Mouse (Mus musculus) cerebellum, adult 18-20 months (tissue): ENCODE data around the gene Rpp40.

Experiments used
- DNase-seq, 2 experiments: peaks; one replicate each; pipeline ENCODE4 v3.0.0; 2021

Rpp40 gene

DNA sequence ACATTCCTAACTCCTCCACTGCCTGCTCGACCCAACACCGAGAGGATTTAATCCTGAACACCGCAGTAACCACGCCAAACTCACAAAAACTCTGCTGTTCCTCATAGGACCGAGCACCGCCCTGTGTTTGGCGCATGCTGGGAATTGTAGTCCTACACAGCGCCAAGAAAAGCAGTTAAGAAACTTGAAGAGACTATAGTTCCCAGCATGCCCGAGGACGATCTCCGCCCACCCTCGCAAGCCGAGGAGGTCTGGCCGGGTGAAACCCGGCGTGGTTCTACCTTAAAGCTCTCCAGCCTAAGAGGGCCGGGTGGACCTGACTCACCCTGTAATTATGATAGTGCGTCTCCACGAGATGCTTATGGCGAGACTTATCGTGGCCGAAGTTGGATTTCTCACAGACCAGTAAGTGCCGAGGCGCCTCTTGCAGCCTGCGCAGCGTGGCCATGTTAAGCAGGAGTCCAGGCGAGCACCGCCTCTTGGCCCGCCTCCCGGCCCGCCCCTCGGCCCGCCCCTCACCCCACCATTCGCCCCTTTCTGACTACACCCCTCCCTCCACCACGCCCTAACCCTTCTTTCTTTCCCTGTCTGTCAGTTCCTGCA is at the start of gene Rpp40:
Gene Rpp40, minus strand, starts transcription at position 481 of the 603 bp plus-strand sequence.
- DNase-seq: peak; percentile 85 to 94

DNA sequence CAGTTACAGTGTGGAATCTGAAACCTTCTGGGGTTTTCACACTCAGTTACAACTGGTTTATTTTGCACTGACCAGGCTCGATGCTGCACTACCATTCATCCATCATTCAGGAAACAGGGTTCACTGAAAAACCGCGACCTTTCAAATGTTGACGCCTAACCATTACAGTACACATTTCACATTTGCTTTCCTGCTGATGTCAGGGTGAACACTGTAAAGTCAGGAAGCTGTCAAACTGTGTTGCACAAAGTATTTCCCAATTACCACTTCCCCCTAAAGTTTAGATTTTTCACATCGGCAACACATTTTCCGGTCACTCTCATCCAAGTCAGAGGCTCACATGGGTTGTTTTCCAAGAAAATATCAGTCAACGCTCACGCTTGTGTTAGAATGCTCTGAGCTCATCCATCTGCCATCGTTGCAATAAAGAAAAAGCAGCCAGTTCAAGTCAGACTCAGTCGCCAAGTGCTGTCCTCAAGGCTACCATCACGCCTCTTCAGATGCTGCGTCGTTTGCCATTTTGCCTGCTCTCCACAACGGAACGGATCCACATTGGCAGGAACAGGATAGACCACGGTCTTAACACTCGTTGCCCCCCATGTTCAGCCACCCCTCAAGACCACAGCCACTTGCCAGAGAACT is 43.8 kb upstream of the Rpp40 start:
- DNase-seq: no peak

DNA sequence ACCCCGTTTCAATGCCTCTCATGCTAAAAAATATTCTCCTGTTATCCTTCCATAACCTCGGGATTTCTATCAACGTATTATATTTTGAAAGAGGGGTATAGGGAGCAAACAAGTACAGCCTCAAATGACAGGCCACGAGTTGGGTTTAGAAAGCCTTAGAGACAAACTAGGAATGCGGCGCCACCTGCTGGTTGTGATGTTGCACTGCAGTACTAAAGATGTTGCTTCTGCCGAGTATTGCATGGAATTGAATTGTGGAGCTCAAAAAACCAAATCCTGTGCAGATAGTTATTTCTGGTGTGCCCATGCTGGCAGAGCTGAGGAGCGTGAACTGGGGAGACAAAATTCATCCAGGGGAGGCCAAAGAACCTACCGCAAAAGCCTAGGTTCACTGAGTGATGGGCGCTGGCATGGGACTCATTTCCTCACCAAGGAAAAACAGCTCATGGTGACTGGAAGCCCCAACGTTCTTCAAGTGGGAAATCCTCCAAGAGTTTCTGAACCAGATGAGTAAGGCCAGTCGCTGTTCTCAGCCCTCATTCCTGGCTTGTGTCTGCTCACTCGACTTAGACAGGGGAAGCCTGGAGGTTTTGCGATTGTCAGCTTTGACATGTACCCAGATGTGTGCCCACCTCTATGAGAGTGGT is 41.3 kb upstream of the Rpp40 start:
- peak; percentile 71 to 82 for DNase-seq

DNA sequence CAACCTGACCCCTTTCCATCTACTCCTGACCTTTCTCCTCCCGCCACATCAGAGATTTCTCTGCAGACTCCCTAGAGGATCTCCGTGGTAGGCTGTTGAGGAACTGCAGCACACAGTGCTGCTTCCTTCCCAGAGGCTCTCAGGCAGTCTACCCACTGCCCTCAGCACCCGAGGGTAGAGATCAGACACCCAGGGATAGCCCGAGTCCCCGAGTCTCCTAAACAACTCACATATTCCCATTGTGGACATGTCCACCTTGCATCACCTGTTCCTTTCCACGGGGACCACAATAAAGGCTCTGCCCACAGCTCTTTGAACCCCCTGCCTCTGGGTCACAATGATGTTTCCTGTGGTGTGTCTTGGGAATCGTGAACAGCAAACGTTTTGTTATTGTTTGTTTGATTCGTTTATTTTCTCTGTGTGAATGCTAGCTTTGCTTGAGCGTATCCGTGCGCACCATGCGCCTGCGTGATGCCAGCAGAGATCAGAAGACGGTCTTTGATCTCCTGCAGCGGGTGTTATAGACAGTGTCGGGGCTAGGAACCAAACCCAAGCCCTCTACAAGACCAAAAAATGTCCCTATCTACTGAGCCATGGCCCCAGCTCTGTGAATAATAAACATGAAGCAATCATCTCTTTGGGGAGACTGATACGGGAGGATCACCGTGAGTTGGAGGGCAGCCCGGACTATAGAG is 40.6 kb upstream of the Rpp40 start:
- DNase-seq: no peak

DNA sequence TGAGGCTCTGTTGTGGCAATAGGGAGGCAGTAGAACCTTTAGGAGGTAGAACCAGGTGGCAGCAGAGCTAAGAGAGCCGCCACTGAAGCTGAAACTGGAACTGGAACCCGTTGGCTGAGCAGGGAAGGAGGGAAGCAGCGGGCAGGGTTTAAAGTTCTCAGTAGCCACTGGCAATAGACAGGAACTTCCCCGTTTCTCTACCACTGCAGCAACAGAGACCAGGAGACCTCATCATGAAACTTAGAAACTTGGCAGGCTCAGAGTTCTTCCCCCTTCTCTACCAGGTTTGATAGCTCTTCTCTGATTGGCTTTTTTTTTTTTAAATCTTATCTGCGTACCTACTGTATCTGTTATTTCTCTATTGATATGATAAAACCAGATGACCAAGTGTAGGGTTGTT is 34.8 kb upstream of the Rpp40 start:
- no peak for DNase-seq

DNA sequence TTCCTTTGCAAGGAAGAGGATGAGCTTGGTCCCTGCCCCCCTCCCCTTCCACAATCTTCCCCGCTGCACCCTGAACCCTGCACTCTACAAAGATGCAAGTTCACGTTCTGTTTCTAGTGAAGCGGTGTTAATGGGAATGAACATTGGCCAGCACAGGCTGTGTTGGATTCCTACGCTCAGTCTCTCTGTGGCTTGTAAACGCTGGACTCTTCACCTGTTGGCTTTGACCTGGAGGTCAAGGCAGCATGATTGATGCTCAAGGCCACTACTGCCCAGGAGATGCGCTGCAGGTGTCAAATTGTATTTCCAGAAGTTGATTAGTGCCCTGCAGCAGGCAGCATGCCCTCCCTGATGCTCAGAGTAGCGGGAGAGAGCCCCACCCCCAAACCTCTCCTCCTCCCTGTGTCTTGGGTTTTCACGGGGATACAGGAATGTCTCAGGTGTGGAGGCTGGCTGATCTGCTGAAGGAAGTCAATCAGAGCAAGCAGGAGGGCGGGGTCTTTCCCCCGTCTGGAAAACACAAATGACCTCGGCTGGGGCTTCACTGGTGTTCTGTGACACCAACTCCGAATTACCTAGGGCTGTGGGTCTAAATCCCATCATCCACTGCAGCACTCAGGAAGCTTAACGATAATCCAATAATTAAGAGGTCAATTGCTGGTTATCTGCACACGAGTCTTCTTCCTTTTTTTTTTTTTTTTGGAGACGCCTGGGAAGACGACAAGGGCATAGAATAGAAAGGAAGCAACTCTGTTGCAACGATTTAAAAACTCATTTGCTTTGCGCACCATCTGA is 33.9 kb upstream of the Rpp40 start:
- no peak for DNase-seq

DNA sequence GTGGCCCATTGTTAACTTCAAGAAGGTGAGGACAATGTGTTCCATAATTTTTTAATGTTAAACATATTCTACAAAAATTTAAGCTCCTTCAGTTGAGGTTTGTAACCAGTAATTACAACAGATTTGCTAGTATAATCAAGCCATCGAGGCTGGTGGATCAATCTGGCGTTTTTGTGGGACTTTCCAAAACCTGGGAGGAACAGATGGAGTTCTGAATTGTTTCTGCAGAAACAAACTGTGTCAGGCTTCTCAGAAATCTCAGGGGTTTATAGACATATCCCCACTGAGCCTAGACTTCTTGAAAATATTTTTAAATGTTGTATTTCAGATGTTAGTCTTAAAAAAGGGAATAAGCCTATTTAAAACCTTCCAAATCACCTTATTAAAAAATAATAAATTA is 31.8 kb upstream of the Rpp40 start:
- no peak for DNase-seq

DNA sequence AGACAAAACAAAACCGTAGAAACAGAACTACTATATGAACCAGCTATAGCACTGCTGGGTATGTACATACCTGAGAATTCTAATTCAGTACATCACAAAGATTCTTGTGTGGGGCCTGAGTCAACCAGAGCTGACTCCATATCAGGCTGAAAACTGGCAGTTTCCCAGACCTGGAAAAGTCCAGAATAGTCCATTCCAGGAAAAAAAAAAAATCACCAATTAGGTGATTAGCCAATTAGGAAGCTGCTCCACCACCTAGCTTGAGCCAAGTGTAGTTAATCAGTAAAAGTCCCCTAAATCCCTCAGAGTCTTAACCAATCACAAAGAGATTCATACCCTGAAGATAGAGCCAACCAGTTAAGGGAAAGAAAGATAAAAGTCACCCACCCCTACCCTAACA is 5.3 kb upstream of the Rpp40 start:
- DNase-seq: no peak

DNA sequence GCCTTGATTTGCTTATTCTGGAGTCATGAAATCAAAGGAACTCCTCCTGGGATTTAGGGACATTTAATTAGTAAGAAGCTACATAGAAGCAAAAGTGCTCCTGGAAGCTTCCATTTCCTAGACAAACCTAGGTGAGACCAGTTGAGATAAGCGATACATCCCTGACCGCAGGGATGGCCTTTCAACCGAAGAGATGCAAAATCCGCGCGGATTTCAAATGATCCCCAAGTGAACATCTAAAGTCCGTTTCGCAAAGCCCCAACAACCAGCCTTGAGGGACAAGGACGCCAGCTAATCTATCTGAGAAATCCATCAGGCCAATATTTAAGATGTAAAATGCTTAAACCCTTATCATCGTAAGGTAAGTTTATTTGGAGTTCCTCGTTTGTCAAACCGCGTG is 781 bp downstream of the Rpp40 start:
- peak in 1 of 2 experiments; percentile 16 for DNase-seq

DNA sequence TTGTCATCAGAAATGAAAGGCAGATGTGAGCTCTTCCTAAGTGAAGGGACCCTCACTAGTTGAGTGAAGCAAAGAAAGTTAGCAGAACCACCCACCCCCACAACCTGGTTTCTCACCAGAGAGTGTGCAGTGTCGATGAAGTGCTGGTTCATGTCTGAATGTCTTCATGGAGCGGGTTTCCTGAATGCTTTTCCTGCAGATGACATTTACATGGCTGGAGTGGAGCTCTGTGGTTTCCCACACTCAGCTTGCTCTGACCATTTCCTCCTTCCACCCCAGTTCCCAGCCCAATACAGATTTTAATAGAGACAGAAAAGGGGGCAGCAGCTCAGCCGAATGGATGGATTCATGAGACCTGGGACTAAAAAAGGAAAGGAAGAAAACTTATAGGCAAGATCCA is 13.3 kb downstream of the Rpp40 start:
- no peak for DNase-seq

DNA sequence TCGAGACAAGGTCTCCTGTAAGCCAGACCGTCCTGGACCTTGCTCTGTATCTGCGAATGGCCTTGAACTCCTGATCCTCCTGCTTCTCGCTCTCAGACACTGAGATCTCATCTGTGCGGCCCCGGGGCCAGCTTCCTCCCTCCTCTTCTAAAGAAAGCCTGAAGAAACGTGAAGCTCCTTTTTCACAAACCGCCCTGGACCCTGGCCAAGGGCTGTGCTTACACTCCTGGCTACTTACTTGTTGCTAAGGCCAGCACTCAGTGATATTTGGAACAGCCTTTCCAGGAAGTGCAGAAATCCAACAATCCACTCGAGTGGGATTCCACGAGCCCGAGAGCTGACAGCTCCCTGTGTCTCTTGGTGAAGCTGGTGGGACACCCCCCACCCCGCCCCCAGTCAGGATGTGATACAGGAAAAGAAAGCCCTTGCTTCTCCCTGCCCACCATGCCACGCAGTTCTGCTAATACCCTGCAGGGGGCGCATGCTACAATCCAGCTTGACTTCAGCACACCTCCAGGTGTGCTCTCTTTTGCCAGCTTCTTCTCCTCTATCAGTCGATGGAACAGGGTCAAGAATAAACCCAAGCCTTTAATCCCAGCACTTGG is 19.9 kb downstream of the Rpp40 start:
- DNase-seq: peak; percentile 23 to 34

DNA sequence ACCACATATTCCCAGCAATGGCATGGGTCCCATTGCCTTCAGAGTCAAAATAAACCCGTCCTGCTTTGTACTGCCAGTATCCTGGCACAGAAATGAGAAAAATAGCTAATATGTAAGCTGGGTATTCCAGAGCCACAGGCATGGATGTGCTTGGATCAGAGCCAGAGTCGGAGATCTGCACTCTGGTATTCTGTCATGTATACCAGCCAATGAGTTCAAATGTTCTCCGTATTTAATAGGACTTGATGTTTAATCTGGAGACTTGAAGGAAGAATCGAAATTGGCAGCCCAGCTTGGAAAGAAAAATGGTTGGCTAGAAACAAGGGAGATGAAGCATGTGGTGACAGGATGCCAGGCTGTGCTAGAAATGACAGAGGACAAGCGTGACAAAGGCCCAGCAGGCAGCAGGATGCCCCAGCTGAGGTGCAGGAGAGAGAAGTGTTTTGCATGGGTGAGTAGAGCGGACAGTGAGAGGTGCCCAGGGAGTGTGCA is 25.6 kb downstream of the Rpp40 start:
- DNase-seq: no peak

DNA sequence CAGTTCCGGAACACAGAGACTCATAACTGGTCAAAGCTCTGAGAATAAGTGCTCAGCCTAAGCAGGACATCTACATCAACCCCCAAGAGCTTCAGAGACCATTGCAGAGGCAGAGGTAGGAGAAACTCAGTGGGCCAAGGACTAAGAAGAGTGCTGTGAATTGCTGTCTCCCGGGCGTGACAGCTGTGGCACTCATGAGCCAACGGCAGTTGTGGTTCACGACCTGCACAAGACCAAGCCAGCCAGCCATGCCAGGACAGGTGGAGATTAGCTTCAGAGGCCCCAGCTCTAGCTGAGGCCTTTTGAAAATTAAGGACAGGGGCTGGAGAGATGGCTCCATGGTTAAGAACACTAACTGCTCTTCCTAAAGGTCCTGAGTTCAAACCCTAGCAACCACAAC is 26.6 kb downstream of the Rpp40 start:
- no peak for DNase-seq

DNA sequence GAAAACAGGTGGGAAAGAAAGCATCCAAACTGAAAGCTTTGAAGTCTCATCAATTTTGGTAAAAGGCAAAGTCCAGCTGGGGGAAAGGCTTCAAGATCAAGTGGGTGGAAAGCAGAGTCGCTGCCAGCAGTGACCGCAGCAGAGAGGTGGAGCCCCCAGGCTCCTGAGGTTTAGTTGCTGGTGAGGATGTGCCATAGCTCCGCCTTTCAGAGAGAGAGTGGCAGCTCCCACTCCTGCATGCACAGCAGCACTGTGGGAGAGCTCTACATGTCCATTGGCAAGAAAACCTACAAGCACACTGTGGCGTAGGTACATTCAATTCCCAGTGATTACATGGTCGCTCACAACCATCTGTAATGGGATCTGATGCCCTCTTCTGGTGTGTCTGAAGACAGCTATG is 27.1 kb downstream of the Rpp40 start:
- DNase-seq: no peak

DNA sequence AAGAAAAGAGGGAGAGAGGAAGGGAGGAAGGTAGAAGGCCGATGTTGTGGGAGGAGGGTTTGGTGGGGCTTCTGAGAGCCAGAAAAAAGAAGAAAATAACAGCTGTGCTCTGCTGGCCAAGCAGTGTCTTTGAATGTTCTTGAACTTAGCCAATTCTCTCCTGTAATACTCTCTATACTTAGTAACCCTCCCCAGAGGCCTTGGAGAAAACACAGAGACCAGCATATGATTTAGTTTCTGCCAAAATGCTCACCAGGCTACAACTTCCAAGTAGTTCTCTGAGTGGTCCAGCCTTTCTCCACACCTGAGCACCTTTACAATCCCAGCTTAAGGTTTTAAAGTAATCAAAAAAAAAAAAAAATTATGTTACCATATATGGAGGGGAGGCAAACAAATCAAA is 27.9 kb downstream of the Rpp40 start:
- DNase-seq: no peak

DNA sequence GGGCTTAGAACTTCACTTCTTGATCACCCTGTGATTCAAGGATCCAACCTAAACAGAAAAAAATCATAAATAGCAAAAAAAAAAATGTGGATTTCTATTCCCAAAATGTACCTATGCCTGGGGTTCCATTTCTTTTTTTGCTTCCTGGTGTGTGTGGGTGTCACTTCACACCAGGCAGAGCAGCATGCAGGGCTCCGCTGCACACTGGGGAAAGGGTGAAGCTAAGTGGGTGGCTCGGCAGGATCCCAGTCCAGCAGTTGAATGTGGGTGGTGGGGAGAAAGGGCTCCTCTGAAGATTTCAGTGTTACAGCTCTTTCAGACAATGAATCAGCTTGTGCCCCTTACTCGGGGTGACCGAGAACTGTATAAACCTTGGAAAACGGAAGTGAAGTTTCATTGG is 30.8 kb downstream of the Rpp40 start:
- no peak for DNase-seq

DNA sequence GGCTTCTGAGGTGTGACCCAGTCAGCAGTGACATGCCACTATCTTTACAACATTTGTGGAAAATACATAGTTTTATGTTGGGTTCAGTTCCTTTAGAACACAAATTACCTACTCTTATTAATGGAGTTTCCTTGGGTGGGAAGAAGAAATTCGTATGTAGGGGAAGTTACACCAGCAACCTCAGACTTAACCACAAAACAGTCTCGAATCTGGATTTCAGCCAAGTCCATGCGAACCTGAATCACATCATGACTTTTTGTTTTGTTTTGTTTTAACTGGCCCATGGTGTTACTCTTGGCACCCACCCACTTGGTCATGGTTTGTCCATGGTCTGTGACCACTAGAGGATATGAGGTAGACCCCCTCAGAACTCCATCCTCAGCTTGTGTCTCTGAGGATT is 35.1 kb downstream of the Rpp40 start:
- no peak for DNase-seq

DNA sequence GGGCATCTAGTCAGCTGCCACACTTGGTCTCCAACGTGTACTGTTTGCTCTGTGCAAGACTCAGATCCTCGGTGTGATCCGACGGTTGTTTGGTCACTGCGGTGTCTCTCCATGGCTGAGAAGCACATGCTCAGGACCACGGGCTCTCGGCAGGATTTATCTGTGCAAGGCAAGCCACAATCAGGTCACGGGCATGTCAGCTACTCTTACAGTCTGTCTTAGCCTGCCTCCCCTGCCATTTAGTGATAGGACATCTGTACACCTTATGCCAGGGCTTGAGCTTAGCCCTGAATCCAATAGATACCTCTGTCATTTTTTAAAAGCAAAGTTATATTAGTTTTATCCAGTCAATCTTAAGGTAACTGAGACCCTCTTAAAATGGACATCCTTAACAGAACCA is 35.5 kb downstream of the Rpp40 start:
- no peak for DNase-seq

DNA sequence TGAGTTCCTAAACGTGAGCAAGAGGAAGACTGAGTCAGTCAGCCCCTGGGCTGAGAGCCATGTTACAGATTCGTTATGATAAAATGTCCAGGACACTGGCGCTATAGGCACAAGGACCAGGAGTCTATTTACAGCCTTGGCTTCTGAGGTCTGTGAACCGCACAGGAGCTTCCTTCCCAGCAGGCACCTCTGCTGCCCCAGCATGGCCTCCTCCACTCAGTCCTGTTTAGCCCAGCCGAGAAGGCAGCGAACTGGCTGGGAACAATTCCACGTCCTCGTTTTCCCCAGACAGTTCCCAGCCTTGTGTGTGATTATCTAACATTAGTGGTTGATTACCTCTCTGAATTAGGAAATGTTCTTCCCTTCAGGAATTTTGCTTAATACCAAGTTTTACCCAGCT is 45.2 kb downstream of the Rpp40 start:
- peak; percentile 41 to 51 for DNase-seq

DNA sequence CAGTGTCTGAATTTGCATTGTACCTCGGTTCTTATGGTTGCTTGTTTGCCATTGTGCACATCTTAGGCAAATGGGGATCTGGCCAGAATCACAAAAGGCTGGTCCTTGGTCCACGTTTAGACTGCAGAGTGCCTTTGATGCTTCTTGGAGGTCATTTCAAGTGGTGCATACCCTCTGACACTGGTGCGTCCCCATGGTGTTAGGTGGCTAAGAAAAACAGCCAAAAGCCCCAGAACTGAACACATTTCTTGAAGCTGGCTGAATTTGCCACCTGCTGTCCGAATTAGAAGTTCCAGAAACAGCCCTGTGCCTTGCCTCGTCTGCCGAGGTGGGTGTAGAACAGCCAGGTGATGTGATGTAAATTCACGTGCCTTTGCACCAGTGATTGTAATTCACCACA is 48.7 kb downstream of the Rpp40 start:
- DNase-seq: no peak

DNA sequence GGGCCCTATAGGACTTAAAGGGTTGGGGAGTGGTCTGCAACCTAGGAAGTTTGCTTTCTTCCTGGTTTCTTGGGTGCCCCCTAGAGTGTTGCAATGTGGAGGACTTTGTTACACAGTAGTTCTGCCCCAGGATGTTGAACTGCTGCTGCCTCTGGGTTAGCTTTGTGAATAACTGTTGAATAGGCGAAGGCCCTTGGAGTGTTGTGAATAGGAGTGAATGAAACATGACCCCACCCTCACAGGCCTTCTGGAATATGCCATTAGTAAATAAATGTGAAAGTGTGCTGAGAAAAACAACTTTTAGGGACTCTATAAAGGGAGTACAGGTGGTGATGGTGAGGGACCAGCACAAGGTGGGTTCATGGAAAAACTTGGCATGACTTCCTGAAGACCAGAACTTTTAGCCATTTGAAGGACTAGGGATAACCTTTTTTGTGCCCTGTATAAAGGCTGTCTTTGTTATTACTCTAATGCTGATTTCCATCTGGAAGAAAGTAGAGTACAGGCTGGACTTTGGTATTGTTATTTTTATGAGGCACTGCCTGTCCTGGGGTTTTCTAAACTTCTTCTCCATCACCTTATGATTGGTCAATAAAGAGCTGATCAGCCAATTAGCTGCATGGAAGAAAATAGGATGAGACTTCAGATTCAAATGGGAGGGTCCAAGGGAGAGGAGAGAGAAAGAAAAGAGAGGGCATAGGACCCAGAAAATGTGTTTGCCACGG is 53.1 kb downstream of the Rpp40 start:
- no peak for DNase-seq

DNA sequence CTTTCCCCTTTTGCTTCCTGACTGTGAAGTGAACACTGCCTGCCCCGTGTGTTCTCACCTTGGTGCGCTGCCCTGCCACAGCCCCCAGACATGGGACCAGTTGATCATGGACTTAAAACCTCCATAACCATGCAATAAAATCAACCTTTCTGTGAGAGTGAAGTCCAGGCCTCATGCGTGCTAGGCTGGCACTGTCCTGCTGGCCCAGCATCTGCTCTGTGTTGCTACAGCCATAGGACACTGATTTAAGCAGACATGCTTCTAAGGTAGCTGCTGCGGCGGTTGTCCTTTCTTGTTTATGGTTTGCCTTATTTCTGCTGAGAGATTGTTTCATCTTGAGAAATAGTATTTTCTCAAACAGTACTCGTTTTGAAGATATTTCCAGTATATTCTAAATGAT is 54.6 kb downstream of the Rpp40 start:
- peak; percentile 26 to 33 for DNase-seq
